Mouse (Mus musculus) limb, embryonic 10.5 days (tissue): ENCODE data around the gene Tbc1d30. TPM values are rescaled to one million over a fixed set of nuclear protein-coding genes. Genes with fewer than 3 reads are reported as not detected.

Experiments used
- polyA plus RNA-seq: library from polyadenylated mRNA; unstranded; fragments of >200 nt; fragmentation: Nextera tagmentation; extraction: Ambion mirVana; gene quantifications from 2 replicates; pipeline ENCODE4 v1.2.1, GENCODE M21; 2016

The Tbc1d30 gene
- polyA plus RNA-seq, 1 experiment from 2014 or later, result 0.50 TPM

Other genes with a start within 250 kb of the Tbc1d30 start
- 29.5 and 35.6 TPM in 2 replicates for gene Gns, start 13.8 kb upstream of the Tbc1d30 start, polyA plus RNA-seq
- gene Rassf3, start 125.1 kb upstream of the Tbc1d30 start, polyA plus RNA-seq, result 18.0 and 21.1 TPM in 2 replicates
- gene Tbk1, start 235.5 kb upstream of the Tbc1d30 start, polyA plus RNA-seq, result 25.1 and 29.9 TPM in 2 replicates